Mouse (Mus musculus) E14TG2a.4 (cell line): ENCODE data around the gene 1110002E22Rik.

ENCODE experiments used
- CTCF ChIP-seq: conservative IDR thresholded peaks from 2 replicates; pipeline ENCODE4 v1.5.1; 2014; ENCODE audit warnings: low read length
- NANOG ChIP-seq: IDR thresholded peaks from 2 replicates; pipeline ENCODE4 v1.6.1; 2014; ENCODE audit warnings: borderline replicate concordance, low read length, mixed read lengths

GRCm38 (mm10) chr3:138022003-138022402 is 42.8 kb upstream of the 1110002E22Rik start:
- TF ChIP-seq NANOG (no peak), CTCF (no peak)
